Mouse (Mus musculus): Measurements from ENCODE around the gene Ermard. TPM values are rescaled to one million over a fixed set of nuclear protein-coding genes. Genes with fewer than 3 reads are reported as not detected.

Gene Ermard
- polyA plus RNA-seq, 1 experiment from 2014 or later, result 97.6 TPM

Other genes with a start within 250 kb of the Ermard start
- gene Wdr27, start 98.0 kb upstream of the Ermard start, polyA plus RNA-seq (2015; fragmentation: Nextera tagmentation; extraction: Ambion mirVana), result 8.5 and 12.1 TPM in 2 replicates
- 31.0 and 32.8 TPM in 2 replicates for gene 1600012H06Rik, start 98.0 kb upstream of the Ermard start, polyA plus RNA-seq (2015; fragmentation: Nextera tagmentation; extraction: Ambion mirVana)
- gene Phf10, start 79.9 kb upstream of the Ermard start, polyA plus RNA-seq (2015; fragmentation: Nextera tagmentation; extraction: Ambion mirVana), result 13.7 and 16.3 TPM in 2 replicates
- gene 9030025P20Rik, start 62.7 kb upstream of the Ermard start, polyA plus RNA-seq (2015; fragmentation: Nextera tagmentation; extraction: Ambion mirVana), result 10.0 and 12.6 TPM in 2 replicates
- gene Gm3417, start 62.4 kb upstream of the Ermard start, polyA plus RNA-seq (2015; fragmentation: Nextera tagmentation; extraction: Ambion mirVana), result 1.3 and 1.6 TPM in 2 replicates
- 8.9 and 10.0 TPM in 2 replicates for gene Gm3435, start 31.0 kb upstream of the Ermard start, polyA plus RNA-seq (2015; fragmentation: Nextera tagmentation; extraction: Ambion mirVana)
- gene Tcte3, start 280 bp downstream of the Ermard start, polyA plus RNA-seq (2015; fragmentation: Nextera tagmentation; extraction: Ambion mirVana), result 1.1 TPM in 1 of 2 replicates, not detected in the other
- gene Gm3448, start 329 bp downstream of the Ermard start, polyA plus RNA-seq (2015; fragmentation: Nextera tagmentation; extraction: Ambion mirVana), result 4.9 and 5.1 TPM in 2 replicates